Mouse (Mus musculus): ENCODE measurements around the gene Mvd. TPM values are rescaled to one million over a fixed set of nuclear protein-coding genes. Genes with fewer than 3 reads are reported as not detected.

The Mvd gene
- polyA plus RNA-seq, 1 experiment from 2014 or later, result 40.3 TPM

DNA sequence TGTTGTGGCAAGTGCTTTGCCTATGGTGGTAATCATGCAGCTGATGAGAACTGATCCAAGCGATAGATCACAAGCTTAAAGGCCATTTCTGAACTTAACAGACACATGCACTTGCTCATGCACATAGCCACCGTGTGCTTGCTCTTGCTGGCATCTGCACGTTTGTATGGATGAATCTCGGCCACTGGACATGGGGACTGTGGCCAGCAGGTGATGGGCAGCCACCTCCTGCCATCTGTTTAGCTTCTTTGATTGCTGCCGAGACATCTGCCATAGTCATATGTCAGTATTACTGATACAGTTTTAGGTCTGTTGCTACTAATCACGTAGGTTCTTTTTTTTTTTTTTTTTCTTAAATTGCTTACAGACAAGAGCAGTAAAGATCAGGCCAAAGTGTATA lies 47.9 kb downstream of the Mvd start:
- Histone ChIP-seq H3K9me3 (replicated peaks; ENCODE audit: control insufficient read depth, low read length) (no peaks in the 10 kb centered on the region), H3K4me2 (ENCODE audit: low read depth, low read length) (no peak overlapping the region), H3K27me3 (ENCODE audit: control insufficient read depth, insufficient read depth, low read length) (no peaks in the 10 kb centered on the region), H3K4me3 (replicated peaks; ENCODE audit: low read length) (no peak overlapping the region), H3K4me1 (ENCODE audit: control insufficient read depth, insufficient read depth, low read length) (no peaks in the 10 kb centered on the region), H3K36me3 (ENCODE audit: control insufficient read depth, insufficient read depth, low read length) (peaks cover 24% of the 10 kb centered on the region), H3K27ac (ENCODE audit: low read length) (no peak overlapping the region), H3K9ac (ENCODE audit: low read length) (no peak overlapping the region)
- 88% methylated on average over 6 of the region's 6 CpGs for WGBS
- no peak for ATAC-seq (ENCODE audit: insufficient read depth, low FRiP score)

DNA sequence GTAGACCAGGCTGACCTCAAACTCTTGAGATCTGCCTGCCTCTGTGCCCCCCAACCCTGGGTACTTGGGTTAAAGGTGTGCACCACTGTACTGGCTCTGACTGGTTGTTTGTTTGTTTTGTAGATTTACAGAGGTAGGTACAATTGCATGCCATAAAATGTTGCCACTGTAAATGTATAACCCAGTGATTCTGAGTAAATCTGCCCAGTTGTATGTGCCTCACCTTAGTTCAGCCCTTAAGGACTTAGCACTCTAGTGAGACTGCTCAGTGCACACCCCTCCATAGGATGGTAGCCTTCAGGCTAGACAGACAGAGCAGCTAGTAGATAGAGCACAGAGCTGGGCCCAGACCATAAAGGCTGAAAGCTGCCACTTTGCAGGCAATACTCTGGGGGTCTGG lies 49.5 kb downstream of the Mvd start:
- no peak for ATAC-seq (ENCODE audit: insufficient read depth, low FRiP score)
- peaks cover 30% of the 10 kb centered on the region for H3K36me3 ChIP-seq (ENCODE audit: control insufficient read depth, insufficient read depth, low read length)
- H3K4me1 ChIP-seq (ENCODE audit: control insufficient read depth, insufficient read depth, low read length), result no peaks in the 10 kb centered on the region
- H3K4me3 ChIP-seq (replicated peaks; ENCODE audit: low read length), result no peak overlapping the region
- H3K4me2 ChIP-seq (ENCODE audit: low read depth, low read length), result no peak overlapping the region
- H3K9me3 ChIP-seq (replicated peaks; ENCODE audit: control insufficient read depth, low read length), result no peaks in the 10 kb centered on the region
- H3K27me3 ChIP-seq (ENCODE audit: control insufficient read depth, insufficient read depth, low read length), result no peaks in the 10 kb centered on the region
- no peak overlapping the region for H3K9ac ChIP-seq (ENCODE audit: low read length)
- no peak overlapping the region for H3K27ac ChIP-seq (ENCODE audit: low read length)

- no peaks in the 10 kb centered on the region for H3K27me3 ChIP-seq (ENCODE audit: control insufficient read depth, insufficient read depth, low read length)
- no peak overlapping the region for H3K9ac ChIP-seq (ENCODE audit: low read length)
- H3K4me1 ChIP-seq (ENCODE audit: control insufficient read depth, insufficient read depth, low read length), result no peaks in the 10 kb centered on the region
- H3K4me2 ChIP-seq (ENCODE audit: low read depth, low read length), result no peak overlapping the region
- no peak overlapping the region for H3K27ac ChIP-seq (ENCODE audit: low read length)
- no peak for ATAC-seq (ENCODE audit: insufficient read depth, low FRiP score)
- no peak overlapping the region for H3K4me3 ChIP-seq (replicated peaks; ENCODE audit: low read length)
- no peaks in the 10 kb centered on the region for H3K9me3 ChIP-seq (replicated peaks; ENCODE audit: control insufficient read depth, low read length)
- peaks cover 35% of the 10 kb centered on the region for H3K36me3 ChIP-seq (ENCODE audit: control insufficient read depth, insufficient read depth, low read length)
- WGBS, result 73% methylated on average over 3 of the region's 3 CpGs
These were observed 52.5 kb downstream of the Mvd start for GRCm38 (mm10) chr8:122390758-122391157.

- ATAC-seq (ENCODE audit: insufficient read depth, low FRiP score), result no peak
- no peak overlapping the region for H3K4me2 ChIP-seq (ENCODE audit: low read depth, low read length)
- H3K36me3 ChIP-seq (ENCODE audit: control insufficient read depth, insufficient read depth, low read length), result peaks cover 40% of the 10 kb centered on the region
- no peak overlapping the region for H3K9ac ChIP-seq (ENCODE audit: low read length)
- H3K27ac ChIP-seq (ENCODE audit: low read length), result no peak overlapping the region
- no peak overlapping the region for H3K4me3 ChIP-seq (replicated peaks; ENCODE audit: low read length)
- 92% methylated on average over 3 of the region's 3 CpGs for WGBS
- no peaks in the 10 kb centered on the region for H3K9me3 ChIP-seq (replicated peaks; ENCODE audit: control insufficient read depth, low read length)
- no peaks in the 10 kb centered on the region for H3K4me1 ChIP-seq (ENCODE audit: control insufficient read depth, insufficient read depth, low read length)
- no peaks in the 10 kb centered on the region for H3K27me3 ChIP-seq (ENCODE audit: control insufficient read depth, insufficient read depth, low read length)
These were observed 53.9 kb downstream of the Mvd start for GRCm38 (mm10) chr8:122389357-122389756.

Small RNA genes within 50 kb of the gene (microRNA-seq; reads per million reads assigned to microRNA genes)
- not detected for gene Gm24366

Other genes with a start within 250 kb of the Mvd start
- gene Zfpm1, start 161.3 kb downstream of the Mvd start, polyA plus RNA-seq (2015; fragmentation: Nextera tagmentation; extraction: Ambion mirVana), result 2.0 and 2.1 TPM in 2 replicates
- gene Trhr2, start 82.7 kb downstream of the Mvd start, polyA plus RNA-seq (2015; fragmentation: Nextera tagmentation; extraction: Ambion mirVana), result not detected in 2 replicates
- 28.1 and 32.4 TPM in 2 replicates for gene Zc3h18, start 66.8 kb downstream of the Mvd start, polyA plus RNA-seq (2015; fragmentation: Nextera tagmentation; extraction: Ambion mirVana)
- not detected in 2 replicates for gene Il17c, start 21.4 kb downstream of the Mvd start, polyA plus RNA-seq (2015; fragmentation: Nextera tagmentation; extraction: Ambion mirVana)
- 241 and 270 TPM in 2 replicates for gene Cyba, start 10.5 kb downstream of the Mvd start, polyA plus RNA-seq (2015; fragmentation: Nextera tagmentation; extraction: Ambion mirVana)
- 0.59 and 1.2 TPM in 2 replicates for gene Snai3, start 17.3 kb upstream of the Mvd start, polyA plus RNA-seq (2015; fragmentation: Nextera tagmentation; extraction: Ambion mirVana)
- 31.3 and 36.4 TPM in 2 replicates for gene Rnf166, start 32.6 kb upstream of the Mvd start, polyA plus RNA-seq (2015; fragmentation: Nextera tagmentation; extraction: Ambion mirVana)
- gene Ctu2, start 32.7 kb upstream of the Mvd start, polyA plus RNA-seq (2015; fragmentation: Nextera tagmentation; extraction: Ambion mirVana), result 39.8 TPM in 2 replicates
- 13.5 and 18.9 TPM in 2 replicates for gene Piezo1, start 107.9 kb upstream of the Mvd start, polyA plus RNA-seq (2015; fragmentation: Nextera tagmentation; extraction: Ambion mirVana)
- 28.4 and 28.5 TPM in 2 replicates for gene Cdt1, start 124.6 kb upstream of the Mvd start, polyA plus RNA-seq (2015; fragmentation: Nextera tagmentation; extraction: Ambion mirVana)
- gene Aprt, start 133.5 kb upstream of the Mvd start, polyA plus RNA-seq (2015; fragmentation: Nextera tagmentation; extraction: Ambion mirVana), result 335 and 345 TPM in 2 replicates
- gene Galns, start 168.0 kb upstream of the Mvd start, polyA plus RNA-seq (2015; fragmentation: Nextera tagmentation; extraction: Ambion mirVana), result 14.7 and 14.8 TPM in 2 replicates
- 41.4 and 50.6 TPM in 2 replicates for gene Trappc2l, start 168.2 kb upstream of the Mvd start, polyA plus RNA-seq (2015; fragmentation: Nextera tagmentation; extraction: Ambion mirVana)
- gene Pabpn1l, start 179.3 kb upstream of the Mvd start, polyA plus RNA-seq (2015; fragmentation: Nextera tagmentation; extraction: Ambion mirVana), result not detected in 2 replicates